Mouse (Mus musculus): ENCODE results near the gene Ntn5. TPM values are rescaled to one million over a fixed set of nuclear protein-coding genes. Genes with fewer than 3 reads are reported as not detected.

Gene Ntn5
- polyA plus RNA-seq (2015; fragmentation: Nextera tagmentation; extraction: Ambion mirVana), result 0.34 and 0.53 TPM in 2 replicates

DNA sequence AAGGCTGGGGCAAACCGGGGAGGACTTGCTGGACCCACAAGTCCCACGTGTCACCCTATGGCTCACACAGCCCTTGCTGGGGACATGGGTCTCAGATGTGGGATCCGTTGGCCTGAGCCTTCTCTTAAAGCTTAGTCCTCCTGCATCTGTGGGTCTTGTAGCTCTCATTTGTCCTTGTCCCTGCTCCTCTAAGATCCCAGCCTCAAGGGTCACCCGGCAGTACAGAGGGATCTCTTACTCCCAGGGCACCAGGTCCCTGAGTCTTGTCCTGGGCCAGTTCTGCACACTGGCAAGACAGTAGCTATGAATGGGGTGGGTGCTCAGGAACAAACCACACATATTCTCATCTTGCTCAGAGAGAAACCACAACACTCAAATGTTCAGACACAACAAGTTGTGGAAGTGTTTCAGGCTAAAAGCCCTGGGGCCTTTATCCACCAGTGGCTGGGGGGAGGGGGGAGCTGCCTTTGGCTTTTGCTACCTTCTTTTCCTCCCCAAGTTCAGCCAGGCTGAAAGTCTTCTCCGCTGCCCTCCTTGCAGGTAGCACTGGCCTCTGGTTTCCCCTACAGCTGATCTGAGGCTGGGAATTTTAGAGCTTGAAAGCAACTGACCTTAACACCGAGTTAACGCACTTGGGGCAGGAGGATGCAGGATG lies at the start of gene Ntn5:
Gene Ntn5, plus strand, starts transcription at position 627 of the 655 bp plus-strand sequence.
- H3K9me3 ChIP-seq (ENCODE audit: control insufficient read depth, low read length), result no peaks in the 10 kb centered on the region
- 79% methylated on average over 7 of the region's 7 CpGs for WGBS
- H3K4me3 ChIP-seq (ENCODE audit: low read length), result no peak within 1 kb of the TSS
- H3K4me2 ChIP-seq (ENCODE audit: low read depth, low read length), result no peak within 1 kb of the TSS; the same call in 1 of the 2 replicates
- peak within 1 kb of the TSS; percentile 53; the same call in 1 of the 2 replicates for H3K9ac ChIP-seq (ENCODE audit: low read depth, low read length)
- H3K4me1 ChIP-seq (ENCODE audit: control insufficient read depth, insufficient read depth, low read length), result peaks cover 27% of the 10 kb centered on the region
- no peaks in the 10 kb centered on the region; the same call in 1 of the 2 replicates for H3K27me3 ChIP-seq (replicated peaks; ENCODE audit: control insufficient read depth, insufficient read depth, low read length)
- H3K36me3 ChIP-seq (ENCODE audit: control insufficient read depth, insufficient read depth, low read length), result no peaks in the 10 kb centered on the region
- H3K27ac ChIP-seq (ENCODE audit: low read length), result no peak within 1 kb of the TSS
- ATAC-seq, result no peak

DNA sequence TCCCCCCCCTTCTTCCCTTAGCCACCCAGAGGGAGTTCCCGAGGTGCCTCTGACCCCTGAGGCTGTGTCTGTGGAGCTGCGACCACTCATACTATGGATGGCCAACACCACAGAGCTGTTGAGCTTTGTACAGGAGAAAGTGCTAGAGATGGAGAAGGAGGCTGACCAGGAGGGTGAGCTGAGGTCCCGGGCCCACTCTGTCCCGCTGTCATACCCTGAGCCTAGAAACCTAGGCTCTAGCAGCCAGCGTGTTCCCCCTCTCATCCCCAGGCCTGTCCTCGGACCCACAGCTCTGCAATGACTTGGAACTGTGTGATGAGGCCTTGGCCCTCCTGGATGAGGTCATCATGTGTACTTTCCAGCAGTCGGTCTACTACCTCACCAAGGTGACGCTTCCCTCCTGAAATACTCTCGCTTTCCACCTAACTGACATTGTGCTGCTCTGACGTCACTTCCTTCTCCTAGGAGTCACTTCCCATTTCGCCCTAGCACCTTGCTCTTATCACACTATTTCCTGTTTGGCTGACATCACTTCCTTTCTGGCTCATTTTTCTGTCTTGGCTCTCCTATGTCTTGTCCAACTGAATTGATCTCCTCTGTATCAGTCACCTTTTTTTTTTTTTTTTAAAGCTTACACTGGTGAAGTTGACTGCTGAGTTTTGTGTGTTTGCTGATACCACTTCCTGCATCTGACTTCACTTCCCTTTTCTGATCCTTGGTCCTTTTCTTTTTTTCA lies 48.7 kb upstream of the Ntn5 start:
- Histone ChIP-seq H3K27ac (ENCODE audit: low read length) (peak overlapping the region; percentile 19), H3K4me1 (ENCODE audit: control insufficient read depth, insufficient read depth, low read length) (peaks cover 14% of the 10 kb centered on the region; the same call in 1 of the 2 replicates)
- 88% methylated on average over 11 of the region's 11 CpGs for WGBS

DNA sequence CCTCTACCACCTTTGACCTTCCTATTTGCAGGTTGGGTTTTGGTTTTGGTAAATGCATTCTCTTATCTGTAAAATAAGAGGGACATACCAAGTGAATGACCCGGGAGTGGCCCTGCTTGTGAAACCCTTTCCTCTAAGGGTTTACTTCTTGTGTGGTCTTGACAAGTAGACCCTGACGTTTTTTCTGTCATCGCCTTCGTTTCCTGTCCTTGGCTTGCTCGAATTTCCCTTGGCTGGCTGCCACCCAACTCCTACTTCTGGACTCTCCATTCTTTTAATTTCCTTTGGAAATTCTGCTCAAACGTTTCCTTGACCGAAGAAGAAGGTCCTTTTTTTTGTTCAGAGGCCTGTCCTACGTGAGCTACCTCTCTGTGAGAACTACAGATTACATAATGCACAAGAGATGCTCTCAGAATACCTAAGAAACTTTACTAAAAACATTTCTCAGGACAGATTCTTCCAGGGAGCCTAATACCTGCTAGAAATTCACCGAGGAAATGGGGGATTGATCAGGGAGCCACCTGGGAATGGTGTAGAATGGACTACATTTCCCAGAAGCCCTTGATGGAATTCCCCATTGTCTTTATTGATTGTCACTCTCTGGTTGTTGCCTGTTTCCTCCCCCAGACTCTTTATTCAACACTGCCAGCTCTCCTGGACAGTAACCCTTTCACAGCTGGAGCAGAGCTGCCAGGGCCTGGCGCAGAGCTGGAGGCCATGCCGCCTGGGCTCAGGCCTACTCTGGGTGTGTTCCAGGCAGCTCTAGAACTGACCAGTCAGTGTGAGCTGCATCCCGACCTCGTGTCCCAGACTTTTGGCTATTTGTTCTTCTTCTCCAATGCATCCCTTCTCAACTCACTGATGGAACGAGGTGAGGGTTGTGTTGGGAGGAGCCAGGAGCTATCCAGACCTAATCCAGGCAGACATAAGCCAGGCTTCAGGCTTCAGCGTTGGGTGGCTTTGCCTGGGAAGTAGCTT lies 47.8 kb upstream of the Ntn5 start:
- Histone ChIP-seq H3K9ac (ENCODE audit: low read depth, low read length) (no peak overlapping the region), H3K4me2 (ENCODE audit: low read depth, low read length) (no peak overlapping the region), H3K27me3 (replicated peaks; ENCODE audit: control insufficient read depth, insufficient read depth, low read length) (peaks cover 6% of the 10 kb centered on the region; the same call in 1 of the 2 replicates), H3K4me3 (ENCODE audit: low read length) (no peak overlapping the region), H3K36me3 (ENCODE audit: control insufficient read depth, insufficient read depth, low read length) (no peaks in the 10 kb centered on the region; the same call in 1 of the 2 replicates), H3K27ac (ENCODE audit: low read length) (peak overlapping the region; percentile 55), H3K4me1 (ENCODE audit: control insufficient read depth, insufficient read depth, low read length) (peaks cover 15% of the 10 kb centered on the region), H3K9me3 (ENCODE audit: control insufficient read depth, low read length) (no peaks in the 10 kb centered on the region)
- ATAC-seq, result no peak
- 72% methylated on average over 15 of the region's 15 CpGs for WGBS

More for the DNA sequence above, 48.7 kb upstream of the Ntn5 start:
- Histone ChIP-seq H3K27me3 (replicated peaks; ENCODE audit: control insufficient read depth, insufficient read depth, low read length) (peaks cover 6% of the 10 kb centered on the region; the same call in 1 of the 2 replicates), H3K4me3 (ENCODE audit: low read length) (no peak overlapping the region), H3K36me3 (ENCODE audit: control insufficient read depth, insufficient read depth, low read length) (no peaks in the 10 kb centered on the region; the same call in 1 of the 2 replicates), H3K9ac (ENCODE audit: low read depth, low read length) (no peak overlapping the region), H3K9me3 (ENCODE audit: control insufficient read depth, low read length) (no peaks in the 10 kb centered on the region), H3K4me2 (ENCODE audit: low read depth, low read length) (no peak overlapping the region)
- ATAC-seq, result no peak

GRCm38 (mm10) chr7:45637710-45638109 lies 46.1 kb upstream of the Ntn5 start:
- WGBS, result 90% methylated on average over 6 of the region's 6 CpGs
- Histone ChIP-seq H3K4me2 (ENCODE audit: low read depth, low read length) (no peak overlapping the region), H3K4me1 (ENCODE audit: control insufficient read depth, insufficient read depth, low read length) (peaks cover 28% of the 10 kb centered on the region), H3K9ac (ENCODE audit: low read depth, low read length) (no peak overlapping the region), H3K27me3 (replicated peaks; ENCODE audit: control insufficient read depth, insufficient read depth, low read length) (no peaks in the 10 kb centered on the region), H3K27ac (ENCODE audit: low read length) (no peak overlapping the region), H3K4me3 (ENCODE audit: low read length) (no peak overlapping the region), H3K9me3 (ENCODE audit: control insufficient read depth, low read length) (no peaks in the 10 kb centered on the region), H3K36me3 (ENCODE audit: control insufficient read depth, insufficient read depth, low read length) (no peaks in the 10 kb centered on the region; the same call in 1 of the 2 replicates)
- ATAC-seq, result no peak

- Histone ChIP-seq H3K4me1 (ENCODE audit: control insufficient read depth, insufficient read depth, low read length) (peaks cover 28% of the 10 kb centered on the region), H3K36me3 (ENCODE audit: control insufficient read depth, insufficient read depth, low read length) (no peaks in the 10 kb centered on the region; the same call in 1 of the 2 replicates), H3K27ac (ENCODE audit: low read length) (no peak overlapping the region), H3K4me2 (ENCODE audit: low read depth, low read length) (peak overlapping the region; percentile 47), H3K27me3 (replicated peaks; ENCODE audit: control insufficient read depth, insufficient read depth, low read length) (no peaks in the 10 kb centered on the region), H3K9me3 (ENCODE audit: control insufficient read depth, low read length) (no peaks in the 10 kb centered on the region), H3K4me3 (ENCODE audit: low read length) (peak overlapping the region; percentile 13), H3K9ac (ENCODE audit: low read depth, low read length) (peak overlapping the region; percentile 46; the same call in 1 of the 2 replicates)
- 29% methylated on average over 29 of the region's 29 CpGs for WGBS
- ATAC-seq, result peak; percentile 81
Measured at GRCm38 (mm10) chr7:45638623-45639401, 45.0 kb upstream of the Ntn5 start.

DNA sequence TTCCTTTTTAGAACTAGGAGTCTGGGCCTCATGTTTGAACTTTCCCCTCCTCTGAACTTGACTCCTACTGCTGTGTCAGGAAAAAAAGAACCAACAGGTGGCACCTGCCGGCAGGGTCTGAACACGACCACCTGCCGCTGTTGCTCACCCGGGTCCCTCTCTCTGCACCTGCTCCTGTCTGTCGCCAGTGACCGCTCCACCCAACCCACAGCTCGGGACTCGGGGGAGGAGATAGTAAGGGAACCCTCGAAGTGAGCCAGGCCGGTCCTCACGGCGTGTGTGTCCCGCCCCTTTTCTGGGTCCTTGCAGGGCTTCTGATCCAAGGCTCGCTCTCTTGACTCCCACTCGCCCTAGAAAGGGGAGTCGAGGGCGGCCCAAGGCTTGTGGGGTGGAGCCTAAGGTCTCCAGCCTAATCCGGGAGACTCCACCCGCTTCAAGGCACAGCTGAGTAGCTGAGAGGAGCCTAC lies 44.2 kb upstream of the Ntn5 start, which contains the start of gene Mamstr:
Gene Mamstr, plus strand, starts transcription at position 417 of the 467 bp plus-strand sequence.
- 28% methylated on average over 19 of the region's 19 CpGs for WGBS
- Histone ChIP-seq H3K4me2 (ENCODE audit: low read depth, low read length) (no peak within 1 kb of the TSS), H3K27ac (ENCODE audit: low read length) (no peak within 1 kb of the TSS), H3K4me1 (ENCODE audit: control insufficient read depth, insufficient read depth, low read length) (peaks cover 36% of the 10 kb centered on the region), H3K9ac (ENCODE audit: low read depth, low read length) (no peak within 1 kb of the TSS), H3K4me3 (ENCODE audit: low read length) (no peak within 1 kb of the TSS), H3K36me3 (ENCODE audit: control insufficient read depth, insufficient read depth, low read length) (no peaks in the 10 kb centered on the region; the same call in 1 of the 2 replicates), H3K9me3 (ENCODE audit: control insufficient read depth, low read length) (no peaks in the 10 kb centered on the region), H3K27me3 (replicated peaks; ENCODE audit: control insufficient read depth, insufficient read depth, low read length) (no peaks in the 10 kb centered on the region)
- ATAC-seq, result no peak

GRCm38 (mm10) chr7:45640191-45640957 lies 43.4 kb upstream of the Ntn5 start:
- no peaks in the 10 kb centered on the region for H3K9me3 ChIP-seq (ENCODE audit: control insufficient read depth, low read length)
- ATAC-seq, result no peak
- H3K36me3 ChIP-seq (ENCODE audit: control insufficient read depth, insufficient read depth, low read length), result no peaks in the 10 kb centered on the region; the same call in 1 of the 2 replicates
- no peaks in the 10 kb centered on the region for H3K27me3 ChIP-seq (replicated peaks; ENCODE audit: control insufficient read depth, insufficient read depth, low read length)
- peaks cover 36% of the 10 kb centered on the region for H3K4me1 ChIP-seq (ENCODE audit: control insufficient read depth, insufficient read depth, low read length)
- WGBS, result 82% methylated on average over 19 of the region's 19 CpGs
- no peak overlapping the region for H3K4me2 ChIP-seq (ENCODE audit: low read depth, low read length)
- no peak overlapping the region for H3K27ac ChIP-seq (ENCODE audit: low read length)
- H3K9ac ChIP-seq (ENCODE audit: low read depth, low read length), result no peak overlapping the region
- H3K4me3 ChIP-seq (ENCODE audit: low read length), result no peak overlapping the region
